Mouse (Mus musculus) thymus, postnatal 14 days (tissue): ENCODE measurements at regions not wholly inside any gene's neighbourhood (a gene's known extent, or its start where the extent isn't known, plus 50 kb on each side); places are given as distances from the start of the nearest gene placed in this dataset.

Source experiments
- DNase-seq: peaks from one replicate; pipeline ENCODE4 v3.0.0; 2021

GRCm38 (mm10) chr1:75693231-75693914 is 147.3 kb downstream of the Slc4a3 start:
- no peak for DNase-seq

- DNase-seq = no peak
Observed at GRCm38 (mm10) chr1:75704832-75705650, 159.0 kb downstream of the Slc4a3 start.

GRCm38 (mm10) chr1:75706126-75706525 is 160.1 kb downstream of the Slc4a3 start:
- DNase-seq = no peak

GRCm38 (mm10) chr1:75723431-75723830 is 177.4 kb downstream of the Slc4a3 start:
- no peak for DNase-seq

- DNase-seq = no peak
Observed at GRCm38 (mm10) chr1:75725329-75725728, 179.3 kb downstream of the Slc4a3 start.

GRCm38 (mm10) chr1:75728859-75729258 is 182.8 kb downstream of the Slc4a3 start:
- no peak for DNase-seq

- no peak for DNase-seq
Observed at GRCm38 (mm10) chr1:75733791-75734190, 187.7 kb downstream of the Slc4a3 start.

- DNase-seq = no peak
Observed at GRCm38 (mm10) chr1:75738651-75739050, 192.6 kb downstream of the Slc4a3 start.

GRCm38 (mm10) chr1:75749665-75750221 is 203.7 kb downstream of the Slc4a3 start:
- DNase-seq = no peak

- DNase-seq = no peak
Observed at GRCm38 (mm10) chr1:75772131-75772530, 226.1 kb downstream of the Slc4a3 start.

GRCm38 (mm10) chr1:75773014-75773413 is 226.9 kb downstream of the Slc4a3 start:
- no peak for DNase-seq

- no peak for DNase-seq
Observed at GRCm38 (mm10) chr1:75778889-75779288, 232.8 kb downstream of the Slc4a3 start.

GRCm38 (mm10) chr1:75783206-75783605 is 237.1 kb downstream of the Slc4a3 start:
- DNase-seq = no peak

GRCm38 (mm10) chr1:75786173-75786820 is 240.2 kb downstream of the Slc4a3 start:
- DNase-seq = no peak

GRCm38 (mm10) chr1:75791509-75791908 is 245.4 kb downstream of the Slc4a3 start:
- DNase-seq = no peak

GRCm38 (mm10) chr1:75797793-75798192 is 251.7 kb downstream of the Slc4a3 start:
- no peak for DNase-seq

GRCm38 (mm10) chr1:75798375-75799099 is 252.5 kb downstream of the Slc4a3 start:
- DNase-seq = no peak

- no peak for DNase-seq
Observed at GRCm38 (mm10) chr1:75804473-75804872, 258.4 kb downstream of the Slc4a3 start.

- DNase-seq = no peak
Observed at GRCm38 (mm10) chr1:75812471-75812870, 266.4 kb downstream of the Slc4a3 start.

- DNase-seq = no peak
Observed at GRCm38 (mm10) chr1:75826202-75826601, 280.1 kb downstream of the Slc4a3 start.

- no peak for DNase-seq
Observed at GRCm38 (mm10) chr1:75833071-75833830, 287.2 kb downstream of the Slc4a3 start.

- no peak for DNase-seq
Observed at GRCm38 (mm10) chr1:75834361-75834760, 288.3 kb downstream of the Slc4a3 start.
